Mouse (Mus musculus): Measurements from ENCODE around the gene Lef1.

The Lef1 gene

GRCm38 (mm10) chr3:131258921-131259320, 148.7 kb downstream of the Lef1 start:
- no peak for DNase-seq

- no peak for DNase-seq
Observed at GRCm38 (mm10) chr3:131259392-131259965, 149.2 kb downstream of the Lef1 start.

GRCm38 (mm10) chr3:131260418-131260817, 150.1 kb downstream of the Lef1 start:
- no peak for DNase-seq

GRCm38 (mm10) chr3:131263766-131264486, 153.7 kb downstream of the Lef1 start:
- no peak for DNase-seq

- DNase-seq = no peak
Observed at GRCm38 (mm10) chr3:131265516-131265915, 155.2 kb downstream of the Lef1 start.

GRCm38 (mm10) chr3:131266366-131267050, 156.2 kb downstream of the Lef1 start:
- DNase-seq = no peak

- no peak for DNase-seq
Observed at GRCm38 (mm10) chr3:131270381-131270780, 160.1 kb downstream of the Lef1 start.

GRCm38 (mm10) chr3:131271157-131271556, 160.9 kb downstream of the Lef1 start:
- DNase-seq = no peak

GRCm38 (mm10) chr3:131271559-131272373, 161.5 kb downstream of the Lef1 start, which contains the start of gene Hadh:
Gene Hadh, minus strand, starts transcription at chr3:131272101.
- peak; percentile 78 for DNase-seq

- DNase-seq = no peak
Observed at GRCm38 (mm10) chr3:131272374-131273100, 162.3 kb downstream of the Lef1 start.
